Mouse (Mus musculus) heart, adult 18-20 months (tissue): Measurements from ENCODE around the gene Ankrd61. TPM values are rescaled to one million over a fixed set of nuclear protein-coding genes. Genes with fewer than 3 reads are reported as not detected.

Experiments
- DNase-seq, 2 experiments: peaks; one replicate each; pipeline ENCODE4 v3.0.0; 2021 to 2022; ENCODE audit warnings: mixed read lengths in 1 of 2
- total RNA-seq, 2 experiments: library from RNA; stranded (reverse); gene quantifications; 2 replicates each; pipeline ENCODE4 v1.2.3; 2021

Ankrd61 gene
- total RNA-seq, 2 experiments from 2014 or later, result not detected

DNA sequence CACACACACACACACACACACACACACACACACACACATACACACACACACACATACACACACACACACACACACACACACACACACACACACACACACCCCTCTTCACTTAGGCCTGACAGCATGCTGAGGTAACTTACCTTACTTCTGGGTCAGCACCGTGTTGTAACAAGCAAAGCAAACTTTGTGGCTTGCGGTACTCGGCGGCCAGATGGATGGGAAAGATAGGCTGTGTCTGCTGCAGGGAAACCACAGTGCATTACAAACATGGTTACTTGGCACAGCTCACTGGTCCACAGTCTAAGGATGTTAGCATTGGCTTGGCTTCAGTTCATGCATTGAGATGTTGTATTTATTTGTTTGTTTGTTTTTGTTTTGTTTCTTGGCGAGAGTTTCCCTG is 4.1 kb downstream of the Ankrd61 start:
- DNase-seq, result no peak

- no peak for DNase-seq
Observed at GRCm38 (mm10) chr5:143892255-143892886, 5.1 kb downstream of the Ankrd61 start.

DNA sequence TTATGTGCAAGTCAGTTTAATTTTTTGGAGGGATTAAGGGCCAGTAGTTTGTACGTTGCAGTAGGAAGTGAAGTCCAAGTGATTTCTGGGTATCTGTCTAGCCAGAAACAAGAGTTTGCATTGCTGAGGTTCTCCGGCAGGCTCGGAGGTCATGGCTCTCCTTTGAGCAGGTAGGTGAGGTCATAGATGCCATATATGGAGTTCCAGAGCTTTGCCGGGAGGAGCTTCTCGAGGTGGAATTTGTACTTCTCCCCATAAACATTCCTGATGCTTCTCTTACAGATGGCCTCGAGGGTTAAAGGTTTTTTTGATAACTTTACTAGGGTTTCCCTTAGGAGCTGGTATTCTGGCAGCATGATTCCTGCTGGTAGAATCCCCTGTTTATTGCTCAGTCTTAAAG is 6.7 kb downstream of the Ankrd61 start:
- DNase-seq, result no peak

DNA sequence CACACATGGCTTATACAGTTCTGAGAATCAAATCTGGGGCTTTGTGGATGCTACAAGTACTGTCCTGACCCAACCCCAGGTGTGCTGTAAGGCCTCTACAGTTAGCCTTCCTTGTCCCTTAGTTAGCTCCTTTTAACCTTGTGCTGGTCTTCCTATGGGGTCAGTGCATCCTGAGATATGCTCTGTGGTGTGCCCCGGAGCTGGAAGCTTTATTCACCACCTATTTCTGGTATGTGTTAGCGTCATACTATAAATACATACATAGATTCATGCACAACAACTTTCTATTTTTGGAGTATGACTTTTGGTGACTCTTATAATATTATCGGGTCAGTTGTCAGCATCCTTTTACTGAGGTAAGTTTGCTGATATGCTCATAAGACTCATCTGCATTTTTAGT is 12.2 kb downstream of the Ankrd61 start:
- no peak for DNase-seq

DNA sequence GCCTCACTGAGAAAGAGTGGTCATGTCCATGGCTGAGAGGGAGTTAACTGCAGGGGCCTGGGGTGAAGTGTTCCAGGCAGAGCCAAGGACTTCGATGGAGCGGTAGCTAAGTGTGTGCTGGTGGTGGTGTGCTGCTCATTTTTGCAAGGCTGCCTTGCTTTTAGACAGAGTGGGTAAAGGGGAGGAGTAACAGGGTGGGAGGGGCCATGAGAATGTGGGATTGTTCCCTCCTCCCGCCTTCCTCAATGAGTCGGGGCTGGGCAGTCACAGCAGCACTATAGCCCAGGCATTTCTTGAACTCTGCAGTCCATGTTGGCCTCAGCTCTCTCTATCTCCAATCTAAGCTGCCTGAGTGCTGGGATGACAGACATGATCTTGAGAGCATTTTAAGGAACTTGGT is 22.9 kb downstream of the Ankrd61 start:
- DNase-seq, result no peak

DNA sequence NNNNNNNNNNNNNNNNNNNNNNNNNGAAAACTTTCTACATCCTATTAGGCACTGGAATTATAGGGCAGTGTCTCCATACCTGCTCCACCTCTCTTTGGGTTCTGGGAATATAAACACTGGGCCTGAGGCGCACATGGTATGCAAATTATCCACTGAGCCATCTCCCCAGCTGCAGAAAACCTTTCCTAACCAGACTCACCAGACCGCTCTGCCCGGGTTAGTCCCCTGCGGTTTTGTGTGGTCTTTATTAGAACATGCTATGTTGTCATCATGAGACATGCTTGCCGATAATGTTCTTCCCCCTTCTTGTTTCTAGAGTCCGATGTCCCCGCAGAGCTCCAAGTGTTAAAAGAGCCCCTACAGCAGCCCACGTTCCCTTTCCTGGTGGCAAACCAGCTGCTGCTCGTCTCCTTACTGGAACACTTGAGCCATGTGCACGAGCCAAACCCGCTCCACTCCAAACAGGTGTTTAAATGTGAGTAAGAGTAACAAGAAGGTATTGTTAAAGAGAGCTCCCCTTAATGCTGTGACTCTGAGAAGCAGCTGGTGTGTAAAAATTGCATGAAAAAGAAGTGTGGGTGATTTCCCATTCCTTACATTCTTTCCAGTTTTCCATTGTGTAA is 25.8 kb downstream of the Ankrd61 start:
- no peak for DNase-seq

Other genes with a start within 250 kb of the Ankrd61 start
- 1 to 10 TPM; 5.1 to 5.3 TPM for gene Usp42, start 165.4 kb downstream of the Ankrd61 start, total RNA-seq
- 10 to 100 TPM; 17.1 to 21.2 TPM for gene Eif2ak1, start 79.9 kb downstream of the Ankrd61 start, total RNA-seq
- 10 to 100 TPM; 32.2 to 33.4 TPM for gene Aimp2, start 12.2 kb upstream of the Ankrd61 start, total RNA-seq
- 1 to 10 TPM; 2.9 to 3.6 TPM for gene Pms2, start 12.3 kb upstream of the Ankrd61 start, total RNA-seq
- gene Gm42421, start 30.5 kb upstream of the Ankrd61 start, total RNA-seq, result not detected
- under 1 TPM; 0.22 to 0.90 TPM for gene Rsph10b, start 35.4 kb upstream of the Ankrd61 start, total RNA-seq
- gene Ccz1, start 117.2 kb upstream of the Ankrd61 start, total RNA-seq, result 10 to 100 TPM; 25.1 to 28.1 TPM
- gene Ocm, start 129.0 kb upstream of the Ankrd61 start, total RNA-seq, result not detected
- gene Lmtk2, start 202.8 kb upstream of the Ankrd61 start, total RNA-seq, result 10 to 100 TPM; 29.7 to 31.3 TPM